Mouse (Mus musculus): ENCODE results near the gene Rpp25l.

Rpp25l gene

DNA sequence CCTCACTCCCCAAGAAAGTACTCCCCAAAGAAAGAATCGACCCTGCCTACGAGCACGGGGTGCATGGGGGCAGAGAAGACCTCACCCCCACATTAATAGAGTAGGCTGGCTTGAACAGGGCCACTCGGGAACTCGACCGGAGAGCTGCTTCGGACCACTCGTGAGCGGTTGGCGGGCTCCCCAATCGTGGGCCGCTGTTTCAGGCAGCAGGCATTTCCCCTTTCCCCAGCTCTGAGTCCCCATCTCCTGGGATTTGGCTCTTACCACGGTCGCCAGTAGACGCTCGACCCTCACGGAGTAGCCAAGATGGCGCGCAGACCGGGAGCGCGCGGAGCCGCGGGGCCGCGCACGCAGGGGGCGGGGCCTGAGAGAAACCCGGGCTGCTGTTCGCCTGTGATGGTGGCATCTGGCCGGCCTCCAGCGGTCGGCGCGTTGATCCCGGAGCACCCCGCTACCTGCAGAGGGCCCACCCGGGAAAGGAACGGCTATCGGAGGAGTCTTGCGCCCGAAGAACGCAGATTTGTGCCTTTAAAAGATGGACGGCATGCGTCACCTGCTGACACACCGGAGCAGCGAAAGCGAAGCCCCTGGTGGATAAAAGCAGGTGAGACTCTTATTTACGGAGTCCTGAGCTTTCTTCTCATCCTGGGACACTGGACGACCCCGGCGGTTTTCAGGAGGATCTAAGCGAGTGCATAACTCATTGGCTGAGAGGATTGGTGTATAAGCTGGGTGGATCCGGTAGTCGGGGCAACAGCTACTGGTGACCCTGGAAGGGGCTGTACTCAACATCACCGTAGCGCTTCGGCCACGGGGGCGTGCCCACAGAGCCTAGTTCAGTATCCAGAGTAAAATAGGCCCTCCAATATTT lies at the start of gene Rpp25l:
Rpp25l (minus strand) TSS at position 338 of the 871 bp plus-strand sequence.
- peak; percentile 82 to 95 for DNase-seq

DNA sequence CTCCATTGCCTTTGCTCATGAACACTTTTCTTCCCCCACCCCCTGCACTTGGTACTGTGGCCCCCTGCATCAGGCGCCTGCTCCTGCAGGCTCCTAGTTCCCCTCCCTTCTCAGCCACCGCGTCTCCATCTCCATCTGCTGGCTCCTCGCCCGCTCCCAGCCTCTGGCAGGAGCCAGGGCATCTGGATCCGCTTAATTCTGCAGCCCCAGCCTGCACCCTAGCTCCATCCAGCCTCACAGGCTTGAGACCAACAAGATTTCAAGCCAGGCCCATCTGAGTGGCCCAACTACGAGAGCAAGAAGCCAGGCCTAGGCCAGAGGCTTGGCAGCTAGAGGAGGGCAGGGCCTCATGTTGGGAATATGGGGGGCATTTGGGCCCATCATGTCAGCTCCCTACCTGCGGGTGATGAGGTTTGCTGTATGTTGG lies 49.4 kb upstream of the Rpp25l start:
- peak in 1 of 2 experiments; percentile 63 for DNase-seq

DNA sequence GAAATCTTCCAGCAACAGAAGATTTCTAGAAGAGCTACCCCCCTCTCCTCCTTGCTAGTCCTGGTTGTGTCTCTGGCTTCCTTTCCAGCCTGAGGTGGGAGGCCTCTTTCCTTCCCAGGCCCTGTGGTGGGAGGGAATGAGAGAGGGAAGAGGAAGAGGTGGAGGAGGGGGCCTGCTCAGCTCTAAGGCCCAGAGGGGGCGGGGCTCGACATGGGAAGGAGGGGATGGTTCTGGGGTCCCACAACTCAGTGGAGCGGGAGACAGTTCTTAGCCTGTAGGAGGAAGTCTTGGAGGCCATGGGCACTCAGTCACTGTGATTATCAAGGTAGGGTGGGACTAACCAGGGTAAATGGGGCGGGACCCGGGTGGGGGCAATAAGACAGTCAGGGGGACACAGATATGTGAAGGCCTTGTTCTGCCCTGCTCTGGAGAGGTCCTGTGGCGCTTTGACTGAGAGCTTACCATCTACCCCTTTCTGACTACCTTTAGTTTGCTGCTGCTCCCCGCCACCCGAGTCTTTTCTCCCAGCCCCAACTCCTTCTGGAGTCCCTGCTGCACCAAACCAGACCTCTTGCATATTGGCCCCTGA lies 48.9 kb upstream of the Rpp25l start:
- DNase-seq: no peak

DNA sequence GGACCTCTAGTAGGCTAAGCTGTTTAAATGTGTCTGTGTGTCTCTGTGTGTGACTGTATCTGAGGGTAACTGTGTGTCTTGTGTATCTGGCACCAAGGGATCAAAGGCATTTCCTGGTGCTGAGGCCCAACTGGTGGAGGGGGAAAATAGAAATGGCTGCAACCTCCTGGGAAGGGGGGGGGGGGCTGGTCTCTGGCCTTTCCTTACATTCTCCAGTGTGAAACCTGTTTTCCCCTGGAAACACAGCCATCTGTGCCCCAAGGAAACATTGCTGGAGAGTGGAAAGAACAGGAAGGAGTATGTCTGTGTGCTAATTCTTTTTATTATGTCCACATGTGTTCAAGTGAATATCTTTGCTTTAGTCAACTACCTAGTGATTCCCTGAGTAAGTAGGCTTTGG lies 48.3 kb upstream of the Rpp25l start:
- DNase-seq: no peak

DNA sequence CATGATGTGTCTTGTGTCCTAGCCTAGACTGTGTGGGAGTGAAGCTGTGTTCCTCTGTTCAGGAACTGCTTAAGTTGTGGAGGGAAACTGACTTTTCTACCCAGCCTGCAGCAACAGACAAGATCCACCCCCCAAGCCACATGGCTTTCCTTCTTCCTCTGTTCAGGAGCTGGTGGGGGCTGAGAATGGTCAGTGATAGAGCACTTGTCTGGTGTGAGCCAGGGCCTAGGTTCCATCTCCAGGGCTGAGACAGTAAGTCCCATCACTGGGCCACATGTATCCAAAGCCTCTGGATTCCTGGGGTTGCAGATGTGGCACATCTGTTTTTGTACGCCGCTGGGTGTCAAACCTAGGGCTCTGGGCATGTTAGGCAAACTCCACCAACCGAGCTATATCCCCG lies 47.6 kb upstream of the Rpp25l start:
- DNase-seq: no peak

DNA sequence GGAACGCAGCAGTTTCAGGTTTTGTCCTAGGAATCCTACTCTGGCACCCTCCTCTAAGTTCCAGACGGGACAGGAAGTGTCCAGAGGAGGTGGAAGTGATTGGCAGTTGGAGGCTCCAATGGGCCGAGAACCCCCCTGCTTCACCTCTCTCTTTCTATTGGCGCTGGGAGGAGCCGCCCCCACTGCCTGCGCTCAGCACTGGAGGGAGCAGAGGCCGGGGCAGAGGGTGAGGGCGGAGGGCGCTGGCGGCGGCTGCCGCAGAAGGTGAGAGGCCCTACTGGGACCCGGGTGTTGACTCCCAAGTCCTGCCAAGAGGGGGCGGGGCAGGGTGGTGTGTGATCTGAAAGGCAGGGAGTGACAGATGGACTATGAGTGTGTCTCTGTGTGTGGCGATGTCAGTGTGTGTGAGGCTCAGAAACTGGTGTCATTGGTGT lies 47.0 kb upstream of the Rpp25l start:
- peak; percentile 96 to 98 for DNase-seq

DNA sequence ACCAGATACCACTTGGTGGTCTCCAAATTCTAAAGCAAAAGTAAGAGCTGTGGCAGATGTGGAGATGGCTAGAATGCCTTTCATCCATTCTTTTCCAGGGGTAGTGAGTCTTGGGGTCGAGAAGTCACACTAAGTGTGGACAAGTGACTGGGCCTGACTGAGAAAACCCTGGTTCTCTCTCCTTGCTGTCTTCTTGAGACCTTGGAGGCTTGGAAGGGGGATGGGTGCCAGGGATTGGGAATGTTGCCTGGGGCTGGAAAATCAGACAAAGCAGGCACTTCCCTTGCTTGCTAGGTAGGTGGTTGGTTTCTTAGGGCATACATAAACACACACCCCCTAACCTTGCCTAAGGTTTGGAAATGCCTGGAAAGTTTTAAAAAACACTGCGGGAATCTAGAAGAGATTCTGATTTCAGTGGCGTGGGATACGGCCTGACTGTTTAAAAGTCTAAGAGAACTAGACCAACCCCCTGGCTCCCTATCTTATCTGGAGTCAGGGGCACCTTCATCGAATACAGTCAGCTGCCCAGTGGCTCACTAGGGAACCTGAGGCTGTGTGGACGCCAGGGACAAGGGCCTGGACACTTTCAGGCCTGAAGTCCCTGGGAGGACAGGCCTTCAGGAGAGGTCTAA lies 46.4 kb upstream of the Rpp25l start:
- peak in 1 of 2 experiments; percentile 45 for DNase-seq

DNA sequence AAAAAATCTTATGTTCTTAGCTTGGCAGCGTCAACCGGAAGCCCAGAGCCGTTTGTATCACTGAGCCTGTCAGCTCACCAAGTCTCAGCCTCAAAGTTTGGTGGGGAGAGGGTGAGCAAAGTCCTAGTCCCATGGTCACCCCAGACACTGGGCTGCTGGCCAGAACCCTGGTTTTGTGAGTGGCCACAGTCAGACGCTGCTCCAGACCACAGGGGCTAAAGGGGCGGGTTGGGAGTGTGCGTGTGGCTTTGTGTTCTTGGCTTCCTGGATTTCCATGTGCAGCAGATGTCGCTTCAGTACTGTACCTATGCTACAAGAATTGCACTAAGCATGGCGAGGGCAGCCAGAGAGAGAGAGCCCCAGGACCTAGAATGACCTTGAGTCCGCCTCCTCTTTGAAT lies 45.9 kb upstream of the Rpp25l start:
- peak; percentile 88 to 91 for DNase-seq

DNA sequence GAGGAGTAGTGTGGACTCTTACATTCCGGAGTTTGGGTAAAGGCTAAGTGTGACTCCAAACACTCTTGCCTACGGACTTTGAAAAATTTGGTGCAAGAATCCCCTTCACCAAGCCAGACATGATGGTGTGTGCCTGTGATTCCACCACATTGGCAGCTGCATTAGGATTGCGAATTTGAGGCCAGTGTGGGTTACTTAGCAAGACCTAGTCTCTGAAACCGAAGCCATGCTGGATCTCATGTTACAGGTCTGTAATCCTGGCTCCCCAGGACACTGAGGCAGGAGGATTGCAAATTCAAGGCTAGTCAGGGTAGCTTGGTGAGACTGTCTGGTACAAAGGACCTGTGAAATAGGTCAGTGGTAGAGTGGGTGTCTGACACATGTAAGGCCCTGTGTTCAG lies 45.4 kb upstream of the Rpp25l start:
- no peak for DNase-seq

DNA sequence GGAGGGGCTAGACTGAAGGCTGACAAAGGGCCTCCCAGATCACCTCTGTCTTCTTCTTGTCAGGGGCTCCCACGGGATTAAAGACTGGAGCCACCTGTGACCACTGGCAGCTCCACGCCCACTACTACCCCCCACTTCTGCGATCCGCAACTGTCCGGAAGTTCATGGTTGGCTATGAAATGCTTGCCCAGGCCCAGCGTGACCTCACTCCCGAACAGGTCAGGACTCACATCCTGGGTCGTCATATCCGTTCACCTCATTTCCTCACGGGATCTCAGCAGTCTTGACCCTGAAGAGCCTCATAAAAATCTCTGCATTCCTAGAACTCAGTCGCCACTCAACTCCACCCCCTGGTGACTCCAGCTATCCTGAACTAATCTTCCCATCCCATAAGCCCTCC lies 44.7 kb upstream of the Rpp25l start:
- peak; percentile 63 to 69 for DNase-seq

DNA sequence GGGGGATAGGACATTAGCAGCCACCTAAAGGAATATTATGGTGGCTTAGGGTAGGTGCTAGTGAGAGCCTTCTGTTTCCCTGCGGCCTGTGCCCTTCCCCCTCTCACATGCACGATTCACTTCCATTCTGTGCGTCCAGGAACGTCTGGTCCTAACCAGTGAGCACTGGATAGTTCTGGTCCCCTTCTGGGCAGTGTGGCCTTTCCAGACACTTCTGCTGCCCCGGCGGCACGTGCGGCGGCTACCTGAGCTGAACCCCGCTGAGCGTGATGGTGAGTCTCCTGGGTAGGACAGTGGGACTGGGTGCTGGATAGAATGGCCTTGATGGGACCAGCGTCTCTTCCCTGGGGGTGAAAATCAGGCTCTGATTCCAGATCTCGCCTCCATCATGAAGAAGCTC lies 44.0 kb upstream of the Rpp25l start:
- DNase-seq: peak; percentile 60 to 66

DNA sequence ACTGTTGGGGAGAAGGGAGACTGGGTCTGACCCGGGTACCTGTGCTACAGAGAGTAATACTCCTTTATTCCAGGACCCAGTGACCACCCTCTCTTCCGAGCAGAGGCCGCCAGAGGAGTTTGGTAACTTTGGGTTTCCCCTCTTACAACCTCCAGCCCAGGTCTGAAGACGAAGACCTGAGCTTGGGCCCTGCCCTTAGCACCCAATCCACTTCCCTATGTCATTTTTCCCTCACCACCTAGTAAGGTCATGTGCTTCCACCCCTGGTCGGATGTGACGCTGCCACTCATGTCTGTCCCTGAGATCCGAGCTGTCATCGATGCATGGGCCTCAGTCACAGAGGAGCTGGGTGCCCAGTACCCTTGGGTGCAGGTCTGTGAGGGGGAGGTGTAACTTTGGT lies 43.1 kb upstream of the Rpp25l start:
- no peak for DNase-seq

DNA sequence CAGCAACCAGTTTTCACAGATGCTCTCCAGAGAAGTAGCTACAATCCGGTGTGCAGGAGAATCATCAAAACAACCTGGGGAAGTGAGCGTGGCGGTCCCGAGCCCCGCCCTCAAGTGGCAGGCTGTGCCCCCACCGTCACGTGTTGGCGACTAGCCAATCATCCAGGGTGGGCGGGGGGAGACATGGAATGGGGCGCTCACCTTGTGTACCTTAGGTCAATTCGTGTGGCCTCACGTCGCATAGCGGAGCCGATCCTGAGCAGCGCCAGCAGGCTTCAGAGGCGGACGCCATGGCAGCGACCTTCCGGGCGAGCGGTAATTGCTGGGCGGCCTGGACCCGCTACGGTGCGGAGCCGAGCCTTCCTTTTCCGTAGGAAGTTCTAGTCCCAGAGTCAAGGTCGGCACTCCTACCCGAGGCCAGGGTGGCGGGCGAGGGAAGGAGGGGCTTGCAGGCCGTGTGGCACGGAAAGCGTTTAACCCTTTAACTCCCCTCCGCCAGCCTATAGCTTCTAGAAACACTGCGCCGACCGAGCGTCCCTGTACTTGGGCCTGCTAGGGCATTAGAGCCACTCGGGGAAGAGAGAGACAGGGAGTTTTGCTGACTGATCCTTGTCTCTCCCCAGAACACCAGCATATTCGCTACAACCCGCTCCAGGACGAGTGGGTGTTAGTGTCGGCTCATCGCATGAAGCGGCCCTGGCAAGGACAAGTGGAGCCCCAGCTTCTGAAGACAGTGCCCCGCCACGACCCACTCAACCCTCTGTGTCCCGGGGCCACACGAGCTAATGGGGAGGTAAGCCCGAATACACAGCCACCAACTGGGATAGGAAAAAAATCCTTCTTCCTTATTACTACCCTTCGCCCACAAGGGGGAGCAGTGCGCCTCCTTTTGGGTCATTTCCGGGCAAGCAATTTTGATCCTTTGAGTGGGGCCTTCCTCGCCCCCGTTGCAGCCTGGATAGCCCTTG lies 42.3 kb upstream of the Rpp25l start, which contains the start of gene Sigmar1:
Sigmar1 (minus strand) TSS at position 820 of the 968 bp plus-strand sequence.
- DNase-seq: peak; percentile 89 to 93

DNA sequence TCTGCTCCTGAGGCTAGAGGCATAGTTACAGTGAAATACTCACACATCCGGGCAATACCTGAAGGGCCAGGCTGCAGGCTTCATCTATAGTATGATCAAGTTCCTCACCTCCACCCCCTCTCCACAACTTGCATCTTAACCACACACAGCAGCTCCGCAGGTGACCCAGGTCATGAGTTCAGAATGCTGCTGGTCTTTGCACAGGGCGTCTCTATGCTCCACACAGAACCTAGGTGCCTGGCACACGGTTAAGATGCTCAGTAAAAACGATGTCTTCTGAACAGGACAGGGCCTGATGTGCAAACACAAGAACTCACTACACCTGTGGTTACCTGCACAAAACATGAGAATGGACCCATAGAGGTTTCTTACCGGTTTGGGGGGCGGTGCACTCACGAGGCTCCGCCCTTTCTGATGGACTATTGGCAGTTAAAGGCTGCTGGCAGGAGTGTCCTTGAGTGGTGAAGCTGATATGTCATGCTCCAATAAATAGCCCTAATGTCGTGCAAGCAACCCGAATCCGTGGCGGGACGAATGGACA lies 41.5 kb upstream of the Rpp25l start, which contains the start of gene Galt:
Galt (plus strand) TSS at position 432 of the 541 bp plus-strand sequence.
- DNase-seq: peak; percentile 77 to 85

DNA sequence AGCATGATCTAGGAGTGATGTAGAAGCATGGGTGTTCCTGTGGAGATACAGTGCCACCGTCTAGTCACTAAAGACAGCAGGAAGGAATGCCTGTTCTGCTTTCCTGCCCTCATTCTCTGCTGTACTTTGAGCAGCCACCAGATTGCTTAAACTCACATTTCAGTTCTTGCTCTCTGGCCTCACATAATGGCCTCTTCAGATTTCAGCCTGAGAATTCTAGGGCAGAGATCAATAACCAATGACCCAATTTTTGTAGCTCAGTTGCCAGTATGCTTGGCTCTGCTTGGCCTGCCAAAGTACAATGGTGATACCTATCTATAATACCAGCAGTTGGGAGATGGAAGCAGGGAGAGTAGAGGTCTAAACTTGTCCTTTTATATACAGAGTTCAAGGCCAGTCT lies 31.7 kb upstream of the Rpp25l start:
- DNase-seq: no peak

DNA sequence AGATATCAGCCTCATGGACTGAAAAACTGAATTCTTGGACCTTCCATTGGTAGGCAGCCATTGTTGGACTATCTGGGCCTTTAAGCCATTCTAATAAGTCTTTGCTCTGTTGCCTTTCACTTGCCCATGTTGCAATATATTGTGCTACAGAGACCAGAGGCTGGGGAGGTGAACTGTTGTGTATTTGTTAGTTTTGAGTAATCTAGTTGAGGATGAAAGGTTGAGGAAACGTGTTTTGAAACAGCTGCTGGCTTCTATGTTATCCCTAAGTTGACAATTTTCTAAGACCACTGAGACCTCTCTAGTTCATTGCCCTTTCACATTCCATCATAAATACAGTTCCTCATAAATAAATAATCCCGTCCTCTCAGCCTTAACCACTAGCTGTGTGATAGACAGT lies 30.8 kb upstream of the Rpp25l start:
- DNase-seq: no peak

DNA sequence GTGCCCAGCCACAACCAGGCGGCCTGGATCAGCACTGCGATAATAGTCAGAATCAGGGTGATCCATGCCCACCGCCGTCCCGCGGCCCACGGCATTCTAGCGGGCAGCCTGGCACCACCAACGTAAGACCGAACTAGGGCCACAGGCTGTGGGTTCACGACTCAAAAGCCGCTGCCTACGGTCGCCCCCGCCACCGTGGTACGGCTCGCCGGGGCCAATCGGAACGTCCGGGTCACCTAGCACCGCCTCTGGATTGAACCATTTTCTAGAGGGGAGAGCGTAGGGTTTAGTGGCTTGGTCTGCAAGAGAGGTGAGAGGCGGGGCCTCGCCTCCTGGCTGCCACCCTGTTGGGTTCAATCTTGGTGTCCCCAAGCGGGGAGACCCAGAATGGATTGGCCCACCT lies 27.8 kb upstream of the Rpp25l start:
- peak; percentile 95 to 96 for DNase-seq

DNA sequence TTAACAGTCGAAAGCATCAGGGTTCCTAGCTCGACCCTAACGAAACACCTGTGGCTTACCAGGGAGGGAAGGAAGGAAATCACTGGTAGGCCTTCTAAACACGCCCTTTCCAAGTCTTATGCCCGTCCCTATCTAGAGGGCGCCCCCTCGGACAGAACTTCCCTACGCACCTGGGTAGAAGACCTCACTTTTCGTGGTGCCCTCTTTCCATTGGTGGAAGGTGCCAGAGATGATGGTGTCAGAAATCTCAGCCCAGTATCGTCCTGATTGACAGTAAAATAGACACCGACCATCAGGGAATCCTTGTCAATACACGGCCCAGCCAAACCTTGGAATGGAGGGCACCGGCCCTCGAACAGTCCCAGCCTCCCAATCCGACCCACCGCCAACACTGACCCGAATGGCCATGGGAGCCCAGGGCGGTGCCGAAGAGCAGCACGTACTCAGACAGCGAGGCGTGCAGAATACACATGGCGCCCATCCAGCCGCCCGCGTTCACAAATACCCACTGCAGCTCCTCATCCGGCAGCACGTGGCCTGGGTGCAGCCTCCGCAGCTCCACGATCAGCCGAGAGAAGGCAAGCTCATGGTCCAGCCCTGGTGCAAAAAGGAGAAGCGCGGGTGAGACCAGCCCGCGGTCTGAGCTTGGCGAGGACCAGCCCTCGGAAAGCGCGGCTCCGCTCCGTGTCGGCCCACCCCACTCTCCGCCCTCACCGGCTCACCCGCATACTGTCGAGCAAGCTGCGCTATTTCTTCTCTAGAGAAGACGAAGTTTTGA lies 27.2 kb upstream of the Rpp25l start:
- peak; percentile 52 to 78 for DNase-seq

DNA sequence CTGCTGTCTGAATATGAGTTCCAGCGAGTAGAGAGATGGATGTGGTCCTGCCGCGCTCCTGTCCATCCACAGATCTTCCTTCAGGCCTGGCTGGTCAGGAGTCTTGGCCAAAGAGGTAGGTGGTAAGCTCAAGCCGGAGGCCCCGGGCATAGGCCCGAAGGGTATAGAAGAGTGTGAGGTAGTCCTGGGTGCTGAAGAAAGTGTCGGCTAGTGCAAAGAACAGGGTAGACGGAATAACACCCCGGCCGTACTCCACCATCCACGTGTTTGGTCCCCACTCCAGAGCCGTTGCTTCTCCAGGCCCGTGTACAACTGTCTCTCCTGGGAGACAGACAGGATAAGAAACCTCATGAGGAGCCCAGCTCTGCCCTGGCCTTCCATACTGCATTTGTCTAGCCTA lies 25.9 kb upstream of the Rpp25l start:
- no peak for DNase-seq

DNA sequence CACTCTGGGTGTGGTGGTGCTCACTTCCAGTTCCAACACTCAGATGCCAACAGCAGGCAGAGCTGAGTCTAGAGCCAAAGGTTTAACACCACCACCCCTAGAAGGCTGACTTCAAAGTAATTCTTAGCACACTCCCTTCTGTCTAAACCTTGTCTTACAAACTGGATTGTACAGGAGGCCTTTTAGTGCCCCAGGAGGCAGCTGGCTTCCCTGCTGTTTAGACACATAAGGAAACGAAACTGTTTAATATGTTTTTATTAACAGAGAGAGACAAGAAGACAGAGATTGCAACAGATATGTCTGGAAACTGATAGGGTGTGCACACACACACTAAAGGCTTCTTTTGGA lies 24.9 kb upstream of the Rpp25l start:
- DNase-seq: no peak

DNA sequence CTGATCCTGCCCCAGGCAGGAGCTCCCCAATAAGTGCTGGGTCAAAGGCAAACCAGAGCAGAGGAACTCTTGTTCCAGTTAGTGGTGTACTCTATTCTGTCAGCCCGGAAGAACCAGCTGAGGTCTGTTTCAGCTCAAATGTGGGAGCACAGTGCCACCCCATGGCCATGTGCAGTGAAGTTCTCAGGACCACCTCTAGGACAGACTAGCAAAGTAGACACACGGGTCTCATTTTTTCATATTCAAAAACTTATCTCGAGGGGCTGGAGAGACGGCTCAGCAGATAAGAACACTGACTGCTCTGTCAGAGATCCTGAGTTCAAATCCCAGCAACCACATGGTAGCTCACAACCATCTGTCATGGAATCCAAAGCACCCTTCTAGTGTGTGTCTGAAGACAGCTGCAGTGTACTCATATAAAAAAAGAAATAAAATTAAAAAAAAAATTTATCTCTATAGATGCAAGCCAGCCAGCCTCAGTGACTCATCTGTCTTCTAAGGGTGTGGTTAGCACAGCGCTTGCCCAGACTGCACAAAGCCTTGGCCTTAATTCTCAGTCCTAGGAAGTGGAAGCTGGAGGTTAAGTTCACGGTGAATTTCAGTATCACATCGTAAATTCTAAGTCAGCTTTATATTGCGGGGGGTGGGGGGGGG lies 24.4 kb upstream of the Rpp25l start:
- DNase-seq: peak; percentile 79 to 88

Data from kidney, postnatal 36 days (tissue).